Mouse (Mus musculus) testis, adult 2 months (tissue): Measurements from ENCODE around the gene Hectd4.

Source experiments
- CTCF ChIP-seq: fragments of 200-500 bp; IDR thresholded peaks from 2 replicates; pipeline ENCODE4 v1.5.1; 2012; ENCODE audit warnings: low read depth, mild to moderate bottlenecking, inconsistent platforms, low read length, moderate library complexity; ENCODE audit not compliant: control insufficient read depth, insufficient read depth, insufficient replicate concordance
- POLR2A ChIP-seq: fragments of 200-500 bp; IDR thresholded peaks from 2 replicates; pipeline ENCODE4 v1.6.1; 2012; ENCODE audit warnings: low read depth, mild to moderate bottlenecking, inconsistent platforms, low read length, moderate library complexity; ENCODE audit not compliant: control insufficient read depth

DNA sequence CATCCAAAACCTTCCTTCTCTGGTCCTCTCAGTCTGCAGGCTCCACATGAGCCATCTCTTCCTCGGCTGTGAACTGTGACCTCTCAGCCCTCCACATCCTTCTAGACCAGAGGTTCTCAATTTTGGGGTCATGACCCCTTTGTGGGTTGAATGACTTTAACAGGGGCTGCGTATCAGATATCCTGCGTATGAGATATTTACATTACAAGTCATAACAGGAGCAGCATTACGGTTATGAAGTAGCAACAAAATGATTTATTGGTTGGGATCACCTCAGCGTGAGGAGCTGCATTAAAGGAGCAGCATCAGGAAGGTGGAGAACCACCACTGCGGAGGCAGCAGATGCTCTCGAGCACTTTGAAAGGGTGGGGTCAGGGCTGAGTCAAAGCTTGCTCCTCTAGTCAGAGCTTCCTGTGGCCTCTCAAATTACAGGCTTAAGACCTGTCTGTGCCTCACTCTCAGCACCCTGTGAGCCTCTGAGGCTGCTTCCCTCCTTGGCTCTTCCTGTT is 121.0 kb downstream of the Hectd4 start:
- TF ChIP-seq CTCF (no peak), POLR2A (no peak)
